Mouse (Mus musculus) limb, embryonic 11.5 days (tissue): ENCODE results near the gene Hdac11. TPM values are rescaled to one million over a fixed set of nuclear protein-coding genes. Genes with fewer than 3 reads are reported as not detected.

ENCODE experiments used
- ATAC-seq: fragments of 200-750 bp; cut with Nextera tagmentation; 2 replicates; pipeline ENCODE4 v1.8.0; 2017; ENCODE audit warnings: low read depth; ENCODE audit not compliant: insufficient number of reproducible peaks, low FRiP score, low TSS enrichment
- DNase-seq: peaks from one replicate; pipeline ENCODE4 v3.0.0-alpha.2; 2015; ENCODE audit warnings: low spot score
- H3K27ac ChIP-seq: fragments of 300-500 bp; sonication (generic); replicated peaks from 2 replicates; pipeline ENCODE4 v1.5.1; 2014; ENCODE audit warnings: low read depth, mild to moderate bottlenecking, low read length
- H3K27me3 ChIP-seq: fragments of 300-500 bp; sonication (generic); 2 replicates; pipeline ENCODE4 v1.6.1; 2014; ENCODE audit warnings: mild to moderate bottlenecking, low read length, mixed read lengths; ENCODE audit not compliant: control insufficient read depth, insufficient read depth
- H3K36me3 ChIP-seq: fragments of 300-500 bp; sonication (generic); 2 replicates; pipeline ENCODE4 v1.6.1; 2014; ENCODE audit warnings: mild to moderate bottlenecking, low read length, moderate library complexity, mixed read lengths; ENCODE audit not compliant: control insufficient read depth, insufficient read depth
- H3K4me1 ChIP-seq: fragments of 300-500 bp; sonication (generic); 2 replicates; pipeline ENCODE4 v1.6.1; 2014; ENCODE audit warnings: low read length, mixed read lengths; ENCODE audit not compliant: control insufficient read depth, insufficient read depth
- H3K4me2 ChIP-seq: fragments of 300-500 bp; sonication (generic); 2 replicates; pipeline ENCODE4 v1.6.1; 2014; ENCODE audit warnings: low read depth, mild to moderate bottlenecking, moderate library complexity; ENCODE audit not compliant: severe bottlenecking
- H3K4me3 ChIP-seq: fragments of 300-500 bp; sonication (generic); 2 replicates; pipeline ENCODE4 v1.5.1; 2014; ENCODE audit warnings: low read depth, low read length
- H3K9ac ChIP-seq: fragments of 300-500 bp; sonication (generic); 2 replicates; pipeline ENCODE4 v1.6.1; 2014; ENCODE audit warnings: mild to moderate bottlenecking, low read length
- H3K9me3 ChIP-seq: fragments of 300-500 bp; sonication (generic); 2 replicates; pipeline ENCODE4 v1.6.1; 2016; ENCODE audit warnings: low read length; ENCODE audit not compliant: control insufficient read depth
- WGBS: fragments of 180-500 bp; shearing (Covaris S2); extraction: QIAGEN DNeasy Blood & Tissue Kit; methylation state at CpG from one replicate; pipeline ENCODE4 v1.1.7; 2014; 5-methylcytosine and 5-hydroxymethylcytosine counted together
- polyA plus RNA-seq: library from polyadenylated mRNA; unstranded; fragments of >200 nt; fragmentation: Nextera tagmentation; extraction: Ambion mirVana; gene quantifications from 2 replicates; pipeline ENCODE4 v1.2.1, GENCODE M21; 2014

Hdac11 gene
- 13.8 and 14.3 TPM in 2 replicates for polyA plus RNA-seq

- Histone ChIP-seq H3K4me3 (peak within 1 kb of the TSS; percentile 67), H3K9ac (peak within 1 kb of the TSS; percentile 74), H3K4me1 (peaks cover 33% of the 10 kb centered on the region), H3K4me2 (peak within 1 kb of the TSS; percentile 69), H3K27me3 (no peaks in the 10 kb centered on the region), H3K9me3 (no peaks in the 10 kb centered on the region), H3K27ac (peak within 1 kb of the TSS; percentile 91), H3K36me3 (no peaks in the 10 kb centered on the region)
- peak; percentile 91 for ATAC-seq
- under 1% methylated on average over 40 of the region's 42 CpGs for WGBS
- DNase-seq = peak; percentile 90
These were observed at the start of gene Hdac11 for GRCm38 (mm10) chr6:91156554-91157236. Gene Hdac11 (plus strand): TSS chr6:91156665.

GRCm38 (mm10) chr6:91108301-91108916, 48.1 kb upstream of the Hdac11 start:
- Histone ChIP-seq H3K27ac (no peak overlapping the region), H3K27me3 (no peaks in the 10 kb centered on the region), H3K9me3 (no peaks in the 10 kb centered on the region), H3K4me1 (peaks cover 16% of the 10 kb centered on the region), H3K36me3 (no peaks in the 10 kb centered on the region), H3K4me3 (no peak overlapping the region), H3K4me2 (no peak overlapping the region), H3K9ac (no peak overlapping the region)
- WGBS = 81% methylated on average over 3 of the region's 3 CpGs
- DNase-seq (no peak), ATAC-seq (no peak)

GRCm38 (mm10) chr6:91108917-91109450, 47.5 kb upstream of the Hdac11 start:
- Histone ChIP-seq H3K9me3 (no peaks in the 10 kb centered on the region), H3K27me3 (no peaks in the 10 kb centered on the region), H3K9ac (no peak overlapping the region), H3K4me1 (peaks cover 16% of the 10 kb centered on the region), H3K27ac (no peak overlapping the region), H3K4me2 (no peak overlapping the region), H3K36me3 (no peaks in the 10 kb centered on the region), H3K4me3 (no peak overlapping the region)
- ATAC-seq (no peak), DNase-seq (no peak)
- WGBS = 93% methylated on average over 2 of the region's 2 CpGs

- H3K9ac ChIP-seq = no peak overlapping the region
- no peaks in the 10 kb centered on the region for H3K9me3 ChIP-seq
- ATAC-seq = no peak
- peaks cover 14% of the 10 kb centered on the region for H3K4me1 ChIP-seq
- no peak for DNase-seq
- H3K27ac ChIP-seq = no peak overlapping the region
- no peak overlapping the region for H3K4me2 ChIP-seq
- H3K36me3 ChIP-seq = no peaks in the 10 kb centered on the region
- no peaks in the 10 kb centered on the region for H3K27me3 ChIP-seq
- H3K4me3 ChIP-seq = no peak overlapping the region
These were observed 47.0 kb upstream of the Hdac11 start for GRCm38 (mm10) chr6:91109489-91109888.

GRCm38 (mm10) chr6:91110323-91111020, 46.0 kb upstream of the Hdac11 start:
- Histone ChIP-seq H3K9me3 (no peaks in the 10 kb centered on the region), H3K4me1 (peaks cover 4% of the 10 kb centered on the region; the same call in 1 of the 2 replicates), H3K27ac (no peak overlapping the region), H3K4me3 (no peak overlapping the region), H3K27me3 (no peaks in the 10 kb centered on the region), H3K9ac (no peak overlapping the region), H3K4me2 (no peak overlapping the region), H3K36me3 (no peaks in the 10 kb centered on the region)
- ATAC-seq (no peak), DNase-seq (no peak)
- WGBS = 76% methylated on average over 13 of the region's 13 CpGs

- 83% methylated on average over 10 of the region's 10 CpGs for WGBS
- Histone ChIP-seq H3K9ac (no peak overlapping the region), H3K9me3 (no peaks in the 10 kb centered on the region), H3K4me3 (no peak overlapping the region), H3K27me3 (peaks cover 2% of the 10 kb centered on the region; the same call in 1 of the 2 replicates), H3K4me1 (peaks cover 5% of the 10 kb centered on the region; the same call in 1 of the 2 replicates), H3K27ac (no peak overlapping the region), H3K4me2 (no peak overlapping the region), H3K36me3 (no peaks in the 10 kb centered on the region)
- ATAC-seq (no peak), DNase-seq (no peak)
These were observed 45.1 kb upstream of the Hdac11 start for GRCm38 (mm10) chr6:91111141-91111953.

- no peak for ATAC-seq
- Histone ChIP-seq H3K27me3 (peaks cover 4% of the 10 kb centered on the region; the same call in 1 of the 2 replicates), H3K27ac (no peak overlapping the region), H3K4me1 (peaks cover 6% of the 10 kb centered on the region; the same call in 1 of the 2 replicates), H3K4me2 (no peak overlapping the region), H3K9ac (no peak overlapping the region), H3K36me3 (no peaks in the 10 kb centered on the region), H3K4me3 (no peak overlapping the region), H3K9me3 (no peaks in the 10 kb centered on the region)
- DNase-seq = no peak
- 88% methylated on average over 3 of the region's 3 CpGs for WGBS
These were observed 44.6 kb upstream of the Hdac11 start for GRCm38 (mm10) chr6:91111954-91112252.

GRCm38 (mm10) chr6:91114716-91115115, 41.7 kb upstream of the Hdac11 start:
- H3K27me3 ChIP-seq = peaks cover 4% of the 10 kb centered on the region; the same call in 1 of the 2 replicates
- ATAC-seq = no peak
- H3K9ac ChIP-seq = no peak overlapping the region
- H3K27ac ChIP-seq = no peak overlapping the region
- WGBS = 29% methylated on average over 2 of the region's 2 CpGs
- no peaks in the 10 kb centered on the region for H3K36me3 ChIP-seq
- DNase-seq = no peak
- no peak overlapping the region for H3K4me2 ChIP-seq
- H3K4me1 ChIP-seq = peaks cover 4% of the 10 kb centered on the region; the same call in 1 of the 2 replicates
- no peaks in the 10 kb centered on the region for H3K9me3 ChIP-seq
- H3K4me3 ChIP-seq = no peak overlapping the region
